Mouse (Mus musculus): ENCODE data around the gene Cdh1.

GRCm38 (mm10) chr8:106651994-106652393, 48.8 kb downstream of the Cdh1 start:
- TF ChIP-seq CTCF (IDR thresholded peaks at IDR 0.05; ENCODE audit: insufficient read depth, low read depth, low read length) (no peak), POLR2A (IDR thresholded peaks at IDR 0.05; ENCODE audit: insufficient read depth, low read depth, low read length) (no peak)
